Mouse (Mus musculus) fat pad, adult 2 months (tissue): Measurements from ENCODE around the gene Hoxb5.

Source experiments
- DNase-seq: peaks from one replicate; pipeline ENCODE4 v3.0.0-alpha.2; 2011; ENCODE audit warnings: low read depth, low spot score; ENCODE audit errors: extremely low read depth

Gene Hoxb5

DNA sequence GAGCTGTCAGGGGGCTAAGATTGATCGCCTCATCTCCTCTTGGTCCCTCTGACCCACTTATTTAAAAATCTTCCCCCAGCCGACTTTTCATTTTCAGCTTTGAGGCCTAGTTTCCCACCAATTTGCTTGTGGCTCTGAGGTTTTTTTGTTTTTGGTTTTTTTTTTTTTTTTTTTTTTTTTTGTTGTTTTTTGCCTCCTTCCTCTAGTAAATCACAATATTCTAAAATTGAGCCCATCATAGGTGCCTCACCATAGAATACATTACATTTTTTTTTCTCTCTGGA lies 47.1 kb downstream of the Hoxb5 start, which contains the start of gene Hoxb2:
Gene Hoxb2 (plus strand): TSS at position 185 of the 284 bp plus-strand sequence.
- no peak for DNase-seq

GRCm38 (mm10) chr11:96350791-96351190 lies 47.7 kb downstream of the Hoxb5 start:
- DNase-seq, result no peak

DNA sequence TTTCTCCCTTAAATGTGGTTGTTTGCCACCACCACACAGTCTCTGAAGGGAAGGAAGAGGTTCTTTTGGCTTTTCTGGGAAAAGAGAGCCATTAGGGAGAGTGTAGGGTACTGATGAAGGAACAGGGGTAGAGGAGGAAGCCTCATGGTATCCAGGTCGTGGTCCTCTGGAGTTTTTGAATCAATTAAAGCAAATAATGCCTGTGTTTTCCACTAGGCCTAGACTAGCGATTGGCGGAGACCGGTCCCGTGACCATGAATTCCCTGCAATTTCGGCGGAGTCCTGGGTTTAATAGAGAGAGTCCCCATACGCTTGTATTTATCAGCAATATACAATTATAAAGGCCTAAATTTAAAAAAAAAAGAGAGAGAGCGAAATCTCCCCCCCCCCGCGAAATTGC lies 48.2 kb downstream of the Hoxb5 start:
- no peak for DNase-seq

- no peak for DNase-seq
These were observed 48.7 kb downstream of the Hoxb5 start for GRCm38 (mm10) chr11:96351831-96352230.

- no peak for DNase-seq
These were observed 49.8 kb downstream of the Hoxb5 start for GRCm38 (mm10) chr11:96352691-96353521.

DNA sequence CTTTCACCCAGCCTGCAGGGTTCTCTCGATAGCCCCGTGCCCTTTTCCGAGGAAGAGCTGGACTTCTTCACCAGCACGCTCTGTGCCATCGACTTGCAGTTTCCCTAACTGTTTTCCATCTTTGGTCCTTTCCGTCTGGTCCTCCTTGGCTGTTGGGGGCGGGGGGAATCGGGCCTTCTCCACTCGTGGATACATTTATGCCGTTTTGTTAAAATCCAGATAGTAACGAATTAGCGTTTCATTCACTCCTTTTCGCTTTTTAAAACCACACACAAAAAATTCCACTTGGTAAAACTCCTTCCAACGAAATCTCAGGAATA lies 50.3 kb downstream of the Hoxb5 start:
- DNase-seq, result no peak

GRCm38 (mm10) chr11:96353939-96354338 lies 50.8 kb downstream of the Hoxb5 start:
- DNase-seq, result no peak

DNA sequence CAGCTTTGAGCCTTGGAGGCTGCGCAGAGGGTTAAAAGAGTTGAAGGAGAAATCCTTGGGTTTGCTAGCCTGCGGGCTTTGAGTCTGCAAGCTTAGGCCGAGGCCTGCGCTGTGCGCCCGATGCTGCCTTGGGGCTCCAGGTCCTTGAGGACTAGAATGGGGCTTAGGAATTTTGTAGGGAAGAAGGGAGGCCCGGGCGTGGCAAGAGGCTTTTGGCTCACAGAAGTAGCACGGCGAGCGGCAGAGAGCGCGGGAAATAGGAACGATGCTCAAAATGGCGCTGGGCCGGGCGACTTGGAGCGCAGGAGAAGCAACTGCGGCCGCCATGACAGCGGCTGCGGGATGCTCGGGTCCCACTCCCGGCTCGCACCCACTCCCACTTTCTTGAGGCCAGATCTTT lies 51.2 kb downstream of the Hoxb5 start:
- DNase-seq, result no peak

- DNase-seq, result no peak
These were observed 51.7 kb downstream of the Hoxb5 start for GRCm38 (mm10) chr11:96354801-96355311.
